Mouse (Mus musculus): ENCODE results near the gene Tigit. TPM values are rescaled to one million over a fixed set of nuclear protein-coding genes. Genes with fewer than 3 reads are reported as not detected.

The Tigit gene
- polyA plus RNA-seq, 1 experiment from 2014 or later = not detected

- Histone ChIP-seq H3K4me2 (no peak overlapping the region), H3K27me3 (no peaks in the 10 kb centered on the region), H3K9ac (no peak overlapping the region), H3K4me1 (peaks cover 29% of the 10 kb centered on the region), H3K4me3 (no peak overlapping the region), H3K9me3 (no peaks in the 10 kb centered on the region), H3K36me3 (peaks cover 5% of the 10 kb centered on the region; the same call in 1 of the 2 replicates), H3K27ac (peak overlapping the region; percentile 24)
- 42% methylated on average over 4 of the region's 4 CpGs for WGBS
- no peak for ATAC-seq (ENCODE audit: insufficient number of reproducible peaks, insufficient read depth, low FRiP score, low TSS enrichment, low read depth)
Measured at GRCm38 (mm10) chr16:43616348-43616747, 47.6 kb downstream of the Tigit start.

DNA sequence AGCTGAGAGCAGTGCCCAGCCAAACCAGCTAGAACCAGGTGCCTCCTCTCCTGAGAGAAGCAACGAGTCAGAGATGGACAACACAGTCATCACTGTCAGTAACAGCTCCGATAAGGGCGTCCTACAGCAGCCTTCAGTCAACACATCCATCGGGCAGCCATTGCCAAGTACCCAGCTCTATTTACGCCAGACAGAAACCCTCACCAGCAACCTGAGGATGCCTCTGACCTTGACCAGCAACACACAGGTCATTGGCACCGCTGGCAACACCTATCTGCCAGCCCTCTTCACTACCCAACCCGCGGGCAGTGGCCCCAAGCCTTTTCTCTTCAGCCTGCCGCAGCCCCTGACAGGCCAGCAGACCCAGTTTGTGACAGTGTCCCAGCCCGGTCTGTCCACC is 53.6 kb downstream of the Tigit start:
- Histone ChIP-seq H3K4me3 (no peak overlapping the region), H3K9ac (no peak overlapping the region), H3K27me3 (no peaks in the 10 kb centered on the region), H3K9me3 (no peaks in the 10 kb centered on the region), H3K27ac (no peak overlapping the region), H3K4me1 (0 out of 2 replicates have a peak, but pooled peaks cover 5% of the 10 kb centered on the region), H3K4me2 (no peak overlapping the region), H3K36me3 (peaks cover 17% of the 10 kb centered on the region)
- WGBS = 88% methylated on average over 10 of the region's 10 CpGs
- no peak for ATAC-seq (ENCODE audit: insufficient number of reproducible peaks, insufficient read depth, low FRiP score, low TSS enrichment, low read depth)

DNA sequence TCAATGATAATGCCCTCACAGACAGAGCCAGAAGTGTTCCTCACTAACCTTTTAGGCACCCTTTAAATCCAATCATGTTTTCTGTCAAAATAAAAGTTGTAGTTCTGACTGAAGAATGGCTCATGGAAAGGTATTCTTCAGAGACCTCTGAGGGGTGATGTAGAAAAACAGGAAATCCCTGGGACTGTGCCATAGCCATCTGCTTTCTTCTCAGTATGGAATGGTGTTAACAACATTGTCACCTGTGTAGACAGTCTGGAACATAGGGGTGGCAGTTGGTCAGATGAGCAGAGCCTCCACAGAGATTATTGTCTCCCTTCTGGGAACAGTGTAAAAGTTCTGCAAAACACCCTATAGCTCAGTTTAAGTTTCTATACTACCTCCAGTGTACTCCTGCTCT is 55.9 kb downstream of the Tigit start:
- no peak overlapping the region for H3K4me2 ChIP-seq
- ATAC-seq (ENCODE audit: insufficient number of reproducible peaks, insufficient read depth, low FRiP score, low TSS enrichment, low read depth) = no peak
- H3K27me3 ChIP-seq = no peaks in the 10 kb centered on the region
- H3K9ac ChIP-seq = no peak overlapping the region
- peaks cover 9% of the 10 kb centered on the region for H3K4me1 ChIP-seq
- H3K36me3 ChIP-seq = peaks cover 17% of the 10 kb centered on the region
- no peaks in the 10 kb centered on the region for H3K9me3 ChIP-seq
- no peak overlapping the region for H3K4me3 ChIP-seq
- no peak overlapping the region for H3K27ac ChIP-seq

DNA sequence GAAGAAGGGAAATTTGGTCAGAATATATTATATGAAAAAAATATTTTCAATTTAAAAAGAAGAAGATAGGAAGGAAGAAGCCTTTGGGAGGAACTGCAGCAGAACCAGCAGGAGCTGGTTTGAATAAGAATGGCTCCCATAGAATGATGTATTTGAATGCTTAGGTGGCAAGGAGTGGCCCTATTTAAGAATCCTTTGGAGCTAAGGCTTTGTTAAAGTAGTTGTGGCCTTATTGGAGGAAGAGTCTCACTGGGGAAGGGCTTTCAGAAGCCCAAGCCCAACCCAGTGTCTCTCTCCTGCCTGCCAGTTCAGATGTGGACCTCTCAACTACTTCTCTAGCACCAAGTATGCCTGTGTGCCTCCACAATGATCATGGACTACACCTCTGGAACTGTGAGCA is 56.9 kb downstream of the Tigit start:
- Histone ChIP-seq H3K9me3 (no peaks in the 10 kb centered on the region), H3K4me1 (peaks cover 9% of the 10 kb centered on the region), H3K36me3 (peaks cover 17% of the 10 kb centered on the region), H3K27me3 (no peaks in the 10 kb centered on the region), H3K9ac (no peak overlapping the region), H3K4me2 (no peak overlapping the region), H3K27ac (no peak overlapping the region), H3K4me3 (no peak overlapping the region)
- ATAC-seq (ENCODE audit: insufficient number of reproducible peaks, insufficient read depth, low FRiP score, low TSS enrichment, low read depth) = no peak

DNA sequence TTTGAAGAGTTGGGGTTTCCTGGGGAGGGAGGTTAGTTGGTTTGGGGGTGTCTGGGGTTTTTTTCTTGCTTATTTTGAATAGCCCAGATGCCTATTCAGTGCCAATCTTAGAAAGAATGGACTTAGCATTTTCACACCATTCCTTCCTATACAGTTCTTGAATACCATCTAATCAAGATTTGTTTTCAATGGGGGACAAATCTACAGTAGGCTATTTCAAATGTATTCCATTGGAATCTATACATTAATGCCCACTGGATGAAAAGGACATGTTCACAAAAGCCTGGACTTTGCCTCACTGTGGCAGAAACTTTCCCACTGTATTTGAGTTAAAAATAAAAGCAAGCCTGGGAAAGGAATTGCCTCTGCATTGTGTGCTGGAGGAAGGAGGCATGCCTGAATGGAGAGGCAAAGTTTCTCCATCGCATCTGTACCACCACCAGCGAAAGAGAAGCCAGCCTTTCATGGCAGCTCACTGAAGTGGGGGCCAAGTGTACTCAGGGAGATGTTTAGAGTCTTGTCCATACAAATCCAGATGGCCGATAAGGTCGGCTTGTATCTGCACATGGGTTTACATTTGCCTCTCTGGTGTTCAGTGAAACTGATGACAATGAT is 59.4 kb downstream of the Tigit start:
- Histone ChIP-seq H3K36me3 (peaks cover 4% of the 10 kb centered on the region), H3K4me3 (no peak overlapping the region), H3K27ac (no peak overlapping the region), H3K4me2 (no peak overlapping the region), H3K9ac (no peak overlapping the region), H3K27me3 (no peaks in the 10 kb centered on the region), H3K9me3 (no peaks in the 10 kb centered on the region), H3K4me1 (peaks cover 9% of the 10 kb centered on the region)
- ATAC-seq (ENCODE audit: insufficient number of reproducible peaks, insufficient read depth, low FRiP score, low TSS enrichment, low read depth) = no peak
- WGBS = 56% methylated on average over 4 of the region's 4 CpGs

DNA sequence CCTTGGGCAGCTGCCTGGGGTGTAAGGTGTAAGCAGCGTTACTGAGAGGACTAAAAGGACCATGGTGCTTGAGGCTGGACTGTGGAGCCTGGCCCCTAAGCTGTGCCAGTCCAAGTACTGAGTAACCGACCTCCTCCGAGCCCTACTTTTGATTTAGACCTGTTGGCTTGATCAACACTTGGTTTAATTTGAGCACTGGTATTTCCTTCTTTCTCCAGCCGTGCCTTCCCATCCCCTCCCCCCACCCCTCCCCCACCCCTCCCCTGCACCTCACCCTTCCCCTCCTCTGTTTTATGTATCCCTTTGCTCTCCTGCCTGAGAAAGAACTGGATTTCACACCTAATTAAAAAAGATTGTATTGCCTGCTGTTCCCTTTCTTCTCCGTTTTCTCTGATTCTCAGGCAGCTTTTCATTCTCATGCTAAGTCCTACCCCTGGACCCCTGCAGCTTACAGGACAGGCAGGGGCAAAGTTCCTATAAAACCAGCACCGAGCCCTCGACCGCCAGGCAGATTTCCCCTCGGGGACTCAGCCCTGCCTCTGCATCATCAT is 60.3 kb downstream of the Tigit start:
- 6% methylated on average over 9 of the region's 9 CpGs for WGBS
- H3K4me2 ChIP-seq = no peak overlapping the region
- no peak overlapping the region for H3K4me3 ChIP-seq
- no peak for ATAC-seq (ENCODE audit: insufficient number of reproducible peaks, insufficient read depth, low FRiP score, low TSS enrichment, low read depth)
- H3K9me3 ChIP-seq = no peaks in the 10 kb centered on the region
- H3K9ac ChIP-seq = no peak overlapping the region
- no peaks in the 10 kb centered on the region for H3K36me3 ChIP-seq
- no peaks in the 10 kb centered on the region for H3K27me3 ChIP-seq
- H3K27ac ChIP-seq = no peak overlapping the region
- H3K4me1 ChIP-seq = peaks cover 9% of the 10 kb centered on the region

DNA sequence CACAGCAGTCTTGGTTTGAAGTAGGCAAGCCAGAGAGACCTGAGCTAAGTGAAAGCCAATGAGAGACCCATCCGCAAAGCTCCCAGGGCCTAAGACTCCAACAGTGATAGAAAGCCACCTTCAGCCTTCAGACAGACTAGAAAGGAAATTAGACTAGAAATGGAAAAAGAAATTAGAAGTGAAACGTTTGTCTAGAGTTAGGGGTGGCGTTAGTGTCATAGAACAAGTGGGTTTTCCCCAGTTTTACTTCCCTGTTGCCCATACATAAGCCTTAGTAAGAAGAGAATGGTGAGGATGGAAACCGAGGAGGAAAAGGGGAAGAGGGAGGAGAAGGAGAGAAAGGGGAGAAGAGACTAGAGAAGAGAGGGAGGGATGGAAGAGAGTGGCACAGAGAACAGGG is 61.4 kb downstream of the Tigit start:
- H3K4me3 ChIP-seq = no peak overlapping the region
- WGBS = 64% methylated on average over 4 of the region's 4 CpGs
- H3K9ac ChIP-seq = no peak overlapping the region
- H3K9me3 ChIP-seq = no peaks in the 10 kb centered on the region
- no peak overlapping the region for H3K4me2 ChIP-seq
- no peaks in the 10 kb centered on the region for H3K27me3 ChIP-seq
- no peaks in the 10 kb centered on the region for H3K36me3 ChIP-seq
- H3K4me1 ChIP-seq = peaks cover 12% of the 10 kb centered on the region
- no peak for ATAC-seq (ENCODE audit: insufficient number of reproducible peaks, insufficient read depth, low FRiP score, low TSS enrichment, low read depth)
- H3K27ac ChIP-seq = no peak overlapping the region

DNA sequence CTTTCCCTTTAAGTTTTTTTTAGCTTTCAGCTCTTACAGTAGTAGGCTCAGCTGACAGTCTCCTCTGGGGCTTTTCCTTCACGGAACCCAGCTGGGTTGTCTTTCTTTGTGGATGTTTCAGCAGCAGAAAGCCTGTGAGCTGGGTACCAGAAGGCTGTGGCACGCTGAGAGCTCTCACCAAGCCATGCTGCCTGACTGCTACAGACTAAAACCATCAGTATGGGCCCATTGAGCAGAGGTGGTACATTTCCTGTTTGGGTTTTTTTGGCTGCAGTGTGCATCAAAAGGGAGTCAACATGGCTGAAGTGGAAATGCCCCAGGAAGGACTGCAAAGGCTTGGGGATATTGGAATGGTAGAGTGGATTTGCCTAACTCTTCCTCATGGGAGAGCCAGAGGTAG is 64.2 kb downstream of the Tigit start:
- H3K27ac ChIP-seq = no peak overlapping the region

More for the DNA sequence above, 64.2 kb downstream of the Tigit start:
- Histone ChIP-seq H3K36me3 (no peaks in the 10 kb centered on the region), H3K9ac (no peak overlapping the region), H3K4me1 (peaks cover 12% of the 10 kb centered on the region), H3K4me2 (no peak overlapping the region), H3K4me3 (no peak overlapping the region), H3K27me3 (no peaks in the 10 kb centered on the region), H3K9me3 (no peaks in the 10 kb centered on the region)
- 69% methylated on average over 2 of the region's 2 CpGs for WGBS
- no peak for ATAC-seq (ENCODE audit: insufficient number of reproducible peaks, insufficient read depth, low FRiP score, low TSS enrichment, low read depth)

MicroRNAs within 50 kb of the gene (microRNA counts, 519-probe panel; counts per million panel counts)
- 236 counts per million, percentile 44 among the panel's probes with 10 or more counts for microRNA mmu-miR-568

Small RNA genes lying within 50 kb of the gene (microRNA-seq; reads per million reads assigned to microRNA genes)
- not detected for gene Mir568

Other genes starting within 250 kb of the Tigit start
- not detected in 2 replicates for gene Drd3, start 89.9 kb upstream of the Tigit start, polyA plus RNA-seq (2015; fragmentation: Nextera tagmentation; extraction: Ambion mirVana)
- 16.4 and 18.7 TPM in 2 replicates for gene Ccdc191, start 225.7 kb upstream of the Tigit start, polyA plus RNA-seq (2015; fragmentation: Nextera tagmentation; extraction: Ambion mirVana)

Data from embryonic facial prominence, embryonic 13.5 days (tissue).